Mouse (Mus musculus) kidney, adult 2 months (tissue): ENCODE measurements around the gene Lrrc34.

Experiments used
- CTCF ChIP-seq: fragments of 200-500 bp; conservative IDR thresholded peaks from 2 replicates; pipeline ENCODE4 v1.5.1; 2011; ENCODE audit warnings: low read depth, mild to moderate bottlenecking, control low read depth, low read length, moderate library complexity, mixed read lengths; ENCODE audit not compliant: insufficient read depth, insufficient read length
- POLR2A ChIP-seq: fragments of 200-500 bp; IDR thresholded peaks from one replicate; pipeline ENCODE4 v1.6.1; 2011; ENCODE audit warnings: low read depth, low read length, control low read depth

- no peak for TF ChIP-seq CTCF
- no peak for TF ChIP-seq POLR2A
These were observed 8.3 kb upstream of the Lrrc34 start for GRCm38 (mm10) chr3:30655937-30656336.
